In genomic region chr12:113201301-113201700, GRCm38 (mm10) we compare ENCODE assay signal across 15 mouse cellular contexts. TPM values are rescaled to one million over a fixed set of nuclear protein-coding genes. Genes with fewer than 3 reads are reported as not detected.
DNase-seq lines count a peak whose midpoint lies in the region; ATAC-seq lines count a peak whose summit lies in the region.
"Had no signal": no experiment of that assay in that cellular context is flagged by ENCODE, and none has a peak within 500 bp of the region (broad histone marks: within the 10 kb centered on the region; RNA-seq: fewer than 3 reads in every experiment).

No protein-coding gene starts in this region.

- intact Hi-C loops in left cerebral cortex, postnatal 4 days (cut with DNase I) = no loop called here
- intact Hi-C loops in left cerebral cortex, postnatal 36 days (cut with DNase I) = no loop called here

- peak; percentile 64 to 65 for DNase-seq in cerebellum, adult 18-20 months
- DNase-seq in left cerebral cortex, postnatal 4 days = peak; percentile 36
- no peak for DNase-seq in left cerebral cortex, postnatal 36 days (ENCODE audit: low spot score in 2 of 2)
- peak; percentile 50 for DNase-seq in adrenal gland, postnatal 25 days
- no peak for DNase-seq in thymus, postnatal 36 days
- DNase-seq in spleen, postnatal 36 days (ENCODE audit: low spot score in 2 of 2) = no peak
- DNase-seq: heart, postnatal 36 days; kidney, adult 18-20 months; kidney, postnatal 4 days; liver, embryonic 13.5 days; lung, embryonic 14.5 days had no signal

- no peak for ATAC-seq in cerebellum, adult (ENCODE audit: insufficient number of reproducible peaks, low FRiP score, low TSS enrichment)
- ATAC-seq: inflammation-experienced regulatory T-cells, adult 6 months; midbrain, embryonic 13.5 days had no signal

RNA-seq across cellular contexts. Expression of gene Tmem121, which starts 15.6 kb away (rescaled TPM):
- total RNA-seq in left cerebral cortex, postnatal 4 days (2021) = 10 to 100 TPM; 37.8 to 40.0 TPM
- total RNA-seq in left cerebral cortex, postnatal 36 days (2021) = 10 to 100 TPM; 24.9 to 31.1 TPM
- 4.1 and 4.3 TPM in 2 replicates for total RNA-seq in adrenal gland, postnatal 25 days (2021)
- total RNA-seq: heart, postnatal 36 days; neutrophil, adult 5-6 weeks had no signal

RNA-seq across cellular contexts. Expression of gene Tedc1, which starts 45.1 kb away (rescaled TPM):
- total RNA-seq in left cerebral cortex, postnatal 4 days (2021) = 1 to 10 TPM; 5.6 to 5.7 TPM
- 1 to 10 TPM; 1.5 to 2.1 TPM for total RNA-seq in left cerebral cortex, postnatal 36 days (2021)
- 1.4 and 2.5 TPM in 2 replicates for total RNA-seq in adrenal gland, postnatal 25 days (2021)

RNA-seq across cellular contexts. Expression of gene Crip1, which starts 55.2 kb away (rescaled TPM):
- 10 to 100 TPM; 14.9 to 16.3 TPM for total RNA-seq in left cerebral cortex, postnatal 4 days (2021)
- 10 to 100 TPM; 12.9 to 14.2 TPM for total RNA-seq in left cerebral cortex, postnatal 36 days (2021)
- total RNA-seq in adrenal gland, postnatal 25 days (2021) = 28.9 and 30.2 TPM in 2 replicates

Comparison
In these comparisons a context has a peak if more than half of its experiments do, and no peak if none do; other contexts are left out.
1. DNase-seq: peak in cerebellum, adult 18-20 months (2 of 2), left cerebral cortex, postnatal 4 days (single experiment) and adrenal gland, postnatal 25 days (single experiment); none in left cerebral cortex, postnatal 36 days (0 of 2), thymus, postnatal 36 days (0 of 2) and spleen, postnatal 36 days (0 of 2).